Comparison of ENCODE assay signal across 17 mouse cellular contexts in genomic region chr7:67775623-67776022, GRCm38 (mm10).
"Had no signal": no experiment of that assay in that cellular context is flagged by ENCODE, and none has a peak within 500 bp of the region (broad histone marks: within the 10 kb centered on the region; RNA-seq: fewer than 3 reads in every experiment).

No protein-coding gene starts in this region.

- H3K4me3 ChIP-seq: liver, embryonic 12.5 days; midbrain, embryonic 10.5 days; midbrain, embryonic 12.5 days; myocyte; neural tube, embryonic 13.5 days; neural tube, embryonic 15.5 days had no signal

- H3K9ac ChIP-seq: liver, embryonic 12.5 days; liver, embryonic 14.5 days; midbrain, embryonic 12.5 days; neural tube, embryonic 13.5 days; neural tube, embryonic 15.5 days had no signal

- ATAC-seq: liver, embryonic 12.5 days; midbrain, embryonic 16.5 days had no signal

- DNase-seq: midbrain, embryonic 14.5 days; retina, postnatal 1 day; right cerebral cortex, adult 18-20 months; right cerebral cortex, postnatal 25 days; right cerebral cortex, postnatal 4 days; spleen, adult 18-20 months; thymus, adult 2 months; thymus, postnatal 25 days; thymus, postnatal 4 days had no signal

- H3K4me2 ChIP-seq: liver, embryonic 12.5 days; midbrain, embryonic 12.5 days; neural tube, embryonic 13.5 days; neural tube, embryonic 15.5 days had no signal

- H3K27ac ChIP-seq: liver, embryonic 12.5 days; liver, embryonic 14.5 days; midbrain, embryonic 10.5 days; midbrain, embryonic 12.5 days; neural tube, embryonic 13.5 days; neural tube, embryonic 15.5 days had no signal

- H3K4me1 ChIP-seq: liver, embryonic 12.5 days; midbrain, embryonic 12.5 days had no signal

- H3K36me3 ChIP-seq: liver, embryonic 12.5 days; midbrain, embryonic 10.5 days; midbrain, embryonic 12.5 days; neural tube, embryonic 13.5 days; neural tube, embryonic 15.5 days had no signal

- H3K27me3 ChIP-seq: midbrain, embryonic 12.5 days; neural tube, embryonic 13.5 days; neural tube, embryonic 15.5 days had no signal

- H3K9me3 ChIP-seq: liver, embryonic 12.5 days; midbrain, embryonic 10.5 days; midbrain, embryonic 12.5 days; neural tube, embryonic 15.5 days had no signal
